Mouse (Mus musculus): ENCODE data around the gene Rpia.

GRCm38 (mm10) chr6:70784811-70785210, 7.2 kb downstream of the Rpia start:
- TF ChIP-seq POLR2A (IDR thresholded peaks at IDR 0.05; ENCODE audit: insufficient read depth, low read length) (no peak), CTCF (IDR thresholded peaks at IDR 0.05; ENCODE audit: low read depth, low read length) (no peak)

All from ES-Bruce4 (cell line).